Mouse (Mus musculus) myocyte (in vitro differentiated cells): ENCODE measurements around the gene Ly6g6e. TPM values are rescaled to one million over a fixed set of nuclear protein-coding genes. Genes with fewer than 3 reads are reported as not detected.

Source experiments
- H3K27me3 ChIP-seq: one replicate; pipeline ENCODE4 v1.6.1; 2011; ENCODE audit not compliant: control insufficient read depth, insufficient read depth, insufficient read length
- H3K36me3 ChIP-seq: one replicate; pipeline ENCODE4 v1.6.1; 2011; ENCODE audit not compliant: control insufficient read depth, insufficient read depth
- H3K4me2 ChIP-seq: one replicate; pipeline ENCODE4 v1.6.1; 2011; ENCODE audit warnings: low read depth, control low read depth
- H3K4me3 ChIP-seq: one replicate; pipeline ENCODE4 v1.5.1; 2011; ENCODE audit warnings: mild to moderate bottlenecking, control low read depth, moderate library complexity
- H3K79me2 ChIP-seq: one replicate; pipeline ENCODE4 v1.6.1; 2011; ENCODE audit not compliant: control insufficient read depth, insufficient read depth
- H3ac ChIP-seq: one replicate; pipeline ENCODE4 v1.6.1; 2011; ENCODE audit not compliant: control insufficient read depth, insufficient read length
- E2F4 ChIP-seq: IDR thresholded peaks from one replicate; pipeline ENCODE4 v1.6.1; 2011; ENCODE audit warnings: mild to moderate bottlenecking, control low read depth, moderate library complexity; ENCODE audit not compliant: insufficient read depth
- MYOD1 ChIP-seq, 3 experiments: IDR thresholded peaks; one replicate each; pipeline ENCODE4 v1.6.1; 2011; ENCODE audit warnings: control low read depth in 2 of 3, low read depth in 2 of 3, mild to moderate bottlenecking in 2 of 3, moderate library complexity in 1 of 3; ENCODE audit not compliant: insufficient read length in 2 of 3, control insufficient read depth in 1 of 3
- MYOG ChIP-seq, 3 experiments: IDR thresholded peaks; one replicate each; pipeline ENCODE4 v1.6.1; 2011; ENCODE audit warnings: control low read depth in 2 of 3, low read depth in 2 of 3, mild to moderate bottlenecking in 2 of 3; ENCODE audit not compliant: insufficient read length in 2 of 3, control insufficient read depth in 1 of 3, insufficient read depth in 1 of 3
- POLR2A ChIP-seq: IDR thresholded peaks from one replicate; pipeline ENCODE4 v1.6.1; 2011; ENCODE audit warnings: low read depth, mild to moderate bottlenecking, control low read depth, moderate library complexity; ENCODE audit not compliant: insufficient read length
- POLR2AphosphoS2 ChIP-seq: IDR thresholded peaks from one replicate; pipeline ENCODE4 v1.6.1; 2011; ENCODE audit warnings: low read depth, control low read depth; ENCODE audit not compliant: insufficient read length
- REST ChIP-seq: IDR thresholded peaks from one replicate; pipeline ENCODE4 v1.6.1; 2011; ENCODE audit warnings: mild to moderate bottlenecking, control low read depth, moderate library complexity; ENCODE audit not compliant: insufficient read depth, insufficient read length
- SRF ChIP-seq: IDR thresholded peaks from one replicate; pipeline ENCODE4 v1.6.1; 2011; ENCODE audit warnings: low read depth; ENCODE audit not compliant: control insufficient read depth, insufficient read length
- USF1 ChIP-seq: IDR thresholded peaks from one replicate; pipeline ENCODE4 v1.6.1; 2011; ENCODE audit warnings: low read depth, mild to moderate bottlenecking, control low read depth, moderate library complexity
- polyA plus RNA-seq: library from polyadenylated mRNA; unstranded; fragments of >200 nt; fragmentation: generic; extraction: Trizol; gene quantifications from one replicate; pipeline ENCODE4 v1.2.1, GENCODE M21; 2012; ENCODE audit warnings: missing spikeins

Gene Ly6g6e
- polyA plus RNA-seq, 1 experiment, result not detected

GRCm38 (mm10) chr17:35125081-35125480 lies 48.4 kb downstream of the Ly6g6e start:
- Histone ChIP-seq H3K4me3 (no peak overlapping the region), H3K27me3 (no peaks in the 10 kb centered on the region), H3ac (no peak overlapping the region), H3K4me2 (peak overlapping the region; percentile 78), H3K79me2 (peaks cover 45% of the 10 kb centered on the region), H3K36me3 (no peaks in the 10 kb centered on the region)
- TF ChIP-seq POLR2AphosphoS2, result no peak

- peak overlapping the region; percentile 27 for H3ac ChIP-seq
- H3K27me3 ChIP-seq, result no peaks in the 10 kb centered on the region
- peak; percentile 24 for TF ChIP-seq USF1
- TF ChIP-seq POLR2AphosphoS2, result no peak
- H3K79me2 ChIP-seq, result peaks cover 40% of the 10 kb centered on the region
- H3K4me3 ChIP-seq, result peak overlapping the region; percentile 90
- H3K36me3 ChIP-seq, result no peaks in the 10 kb centered on the region
- peak overlapping the region; percentile 86 for H3K4me2 ChIP-seq
These were observed 48.9 kb downstream of the Ly6g6e start for GRCm38 (mm10) chr17:35125578-35125977.

GRCm38 (mm10) chr17:35126206-35126611 lies 49.5 kb downstream of the Ly6g6e start, which contains the start of gene D17H6S53E:
Gene D17H6S53E, plus strand, starts transcription at chr17:35126373.
- H3K79me2 ChIP-seq, result peaks cover 36% of the 10 kb centered on the region
- peak within 1 kb of the TSS; percentile 86 for H3K4me2 ChIP-seq
- H3K27me3 ChIP-seq, result no peaks in the 10 kb centered on the region
- H3K36me3 ChIP-seq, result no peaks in the 10 kb centered on the region
- H3ac ChIP-seq, result peak within 1 kb of the TSS; percentile 27
- TF ChIP-seq SRF, result peak; percentile 15
- TF ChIP-seq POLR2A, result peak; percentile 86
- TF ChIP-seq MYOD1 (IDR thresholded peaks at IDR 0.05; ENCODE audit: control insufficient read depth in 1 of 3, insufficient read length in 2 of 3, low read depth in 2 of 3), result peak in 2 of 3 experiments; percentile 34 to 68
- no peak for TF ChIP-seq REST
- peak in 2 of 3 experiments; percentile 54 to 68 for TF ChIP-seq MYOG (IDR thresholded peaks at IDR 0.05; ENCODE audit: control insufficient read depth in 1 of 3, insufficient read depth in 1 of 3, insufficient read length in 2 of 3, low read depth in 2 of 3)
- peak; percentile 77 for TF ChIP-seq POLR2AphosphoS2
- no peak for TF ChIP-seq E2F4
- peak within 1 kb of the TSS; percentile 90 for H3K4me3 ChIP-seq

- peak overlapping the region; percentile 90 for H3K4me3 ChIP-seq
- no peak for TF ChIP-seq POLR2AphosphoS2
- H3K79me2 ChIP-seq, result peaks cover 32% of the 10 kb centered on the region
- H3ac ChIP-seq, result peak overlapping the region; percentile 27
- no peaks in the 10 kb centered on the region for H3K27me3 ChIP-seq
- no peaks in the 10 kb centered on the region for H3K36me3 ChIP-seq
- H3K4me2 ChIP-seq, result peak overlapping the region; percentile 86
These were observed 50.3 kb downstream of the Ly6g6e start for GRCm38 (mm10) chr17:35127017-35127416.

Other genes starting within 250 kb of the Ly6g6e start
- gene Stk19, start 240.0 kb upstream of the Ly6g6e start, polyA plus RNA-seq, result 29.9 TPM
- gene Dxo, start 239.9 kb upstream of the Ly6g6e start, polyA plus RNA-seq, result 25.7 TPM
- 38.4 TPM for gene Skiv2l, start 226.7 kb upstream of the Ly6g6e start, polyA plus RNA-seq
- gene Nelfe, start 226.5 kb upstream of the Ly6g6e start, polyA plus RNA-seq, result 60.0 TPM
- 0.37 TPM for gene Cfb, start 214.4 kb upstream of the Ly6g6e start, polyA plus RNA-seq
- gene Zbtb12, start 197.4 kb upstream of the Ly6g6e start, polyA plus RNA-seq, result 10.2 TPM
- not detected for gene Gm20547, start 194.9 kb upstream of the Ly6g6e start, polyA plus RNA-seq
- gene C2, start 178.6 kb upstream of the Ly6g6e start, polyA plus RNA-seq, result 0.43 TPM
- gene Ehmt2, start 178.4 kb upstream of the Ly6g6e start, polyA plus RNA-seq, result 94.5 TPM
- 14.6 TPM for gene Slc44a4, start 162.4 kb upstream of the Ly6g6e start, polyA plus RNA-seq
- 30.1 TPM for gene Neu1, start 145.6 kb upstream of the Ly6g6e start, polyA plus RNA-seq
- gene Hspa1b, start 117.7 kb upstream of the Ly6g6e start, polyA plus RNA-seq, result 7.3 TPM
- gene Gm20481, start 107.0 kb upstream of the Ly6g6e start, polyA plus RNA-seq, result not detected
- 1.8 TPM for gene Hspa1a, start 104.7 kb upstream of the Ly6g6e start, polyA plus RNA-seq
- 1.3 TPM for gene Hspa1l, start 104.2 kb upstream of the Ly6g6e start, polyA plus RNA-seq
- gene Lsm2, start 95.0 kb upstream of the Ly6g6e start, polyA plus RNA-seq, result 52.3 TPM
- 208 TPM for gene Vars, start 75.9 kb upstream of the Ly6g6e start, polyA plus RNA-seq
- 0.05 TPM for gene Vwa7, start 60.3 kb upstream of the Ly6g6e start, polyA plus RNA-seq
- 0.14 TPM for gene Sapcd1, start 48.9 kb upstream of the Ly6g6e start, polyA plus RNA-seq
- gene Msh5, start 30.2 kb upstream of the Ly6g6e start, polyA plus RNA-seq, result 2.1 TPM
- 412 TPM for gene Clic1, start 26.9 kb upstream of the Ly6g6e start, polyA plus RNA-seq
- gene Ddah2, start 17.9 kb upstream of the Ly6g6e start, polyA plus RNA-seq, result 101 TPM
- 0.18 TPM for gene Ly6g6c, start 11.5 kb upstream of the Ly6g6e start, polyA plus RNA-seq
- not detected for gene Mpig6b, start 10.7 kb upstream of the Ly6g6e start, polyA plus RNA-seq
- not detected for gene Ly6g6d, start 1.2 kb downstream of the Ly6g6e start, polyA plus RNA-seq
- gene Ly6g6f, start 8.7 kb downstream of the Ly6g6e start, polyA plus RNA-seq, result not detected
- 64.7 TPM for gene Abhd16a, start 12.4 kb downstream of the Ly6g6e start, polyA plus RNA-seq
- not detected for gene Ly6g5c, start 31.4 kb downstream of the Ly6g6e start, polyA plus RNA-seq
- gene Ly6g5b, start 38.5 kb downstream of the Ly6g6e start, polyA plus RNA-seq, result 0.11 TPM
- 17.4 TPM for gene Gpank1, start 44.6 kb downstream of the Ly6g6e start, polyA plus RNA-seq
- 320 TPM for gene Csnk2b, start 45.2 kb downstream of the Ly6g6e start, polyA plus RNA-seq
- gene D17H6S53E, start 49.5 kb downstream of the Ly6g6e start, polyA plus RNA-seq, result 12.8 TPM
- gene Apom, start 55.1 kb downstream of the Ly6g6e start, polyA plus RNA-seq, result 0.18 TPM
- gene Bag6, start 58.3 kb downstream of the Ly6g6e start, polyA plus RNA-seq, result 271 TPM
- 153 TPM for gene Prrc2a, start 88.0 kb downstream of the Ly6g6e start, polyA plus RNA-seq
- gene Aif1, start 99.2 kb downstream of the Ly6g6e start, polyA plus RNA-seq, result not detected
- gene Lst1, start 111.5 kb downstream of the Ly6g6e start, polyA plus RNA-seq, result 4.3 TPM
- 0.05 TPM for gene Ltb, start 117.5 kb downstream of the Ly6g6e start, polyA plus RNA-seq
- 0.05 TPM for gene Tnf, start 125.1 kb downstream of the Ly6g6e start, polyA plus RNA-seq
- gene Lta, start 128.4 kb downstream of the Ly6g6e start, polyA plus RNA-seq, result 0.26 TPM
- 0.18 TPM for gene Gm16181, start 143.9 kb downstream of the Ly6g6e start, polyA plus RNA-seq
- 2.0 TPM for gene Atp6v1g2, start 156.8 kb downstream of the Ly6g6e start, polyA plus RNA-seq
- gene Nfkbil1, start 158.9 kb downstream of the Ly6g6e start, polyA plus RNA-seq, result 27.1 TPM
- 268 TPM for gene Ddx39b, start 164.8 kb downstream of the Ly6g6e start, polyA plus RNA-seq
- gene H2-D1, start 185.8 kb downstream of the Ly6g6e start, polyA plus RNA-seq, result 38.3 TPM
- gene H2-Q1, start 243.5 kb downstream of the Ly6g6e start, polyA plus RNA-seq, result 6.6 TPM